Mouse (Mus musculus): ENCODE data around the gene Plaur.

Plaur gene

GRCm38 (mm10) chr7:24476856-24477255 lies 14.6 kb downstream of the Plaur start:
- peak; percentile 69 for DNase-seq (ENCODE audit: low read depth, low spot score)

- DNase-seq (ENCODE audit: low read depth, low spot score): no peak
Observed at GRCm38 (mm10) chr7:24478911-24479310, 16.6 kb downstream of the Plaur start.

DNA sequence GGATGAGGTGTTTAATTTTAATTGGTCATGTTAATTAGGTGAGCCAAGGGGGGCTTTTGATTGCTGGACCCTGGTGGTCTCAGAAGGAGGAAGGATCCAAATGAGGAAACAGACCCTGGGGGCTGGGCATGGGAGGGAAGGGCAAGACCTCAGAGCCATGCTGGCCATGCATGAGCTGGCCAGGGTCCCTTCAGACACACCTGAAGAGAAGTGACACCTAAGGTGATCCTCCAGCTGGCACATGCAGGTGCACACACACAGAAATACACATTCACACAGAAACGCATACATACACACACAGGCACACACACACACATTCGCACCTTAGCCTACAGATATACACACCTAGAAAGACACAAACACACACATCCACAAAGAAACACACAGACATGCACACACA lies 17.4 kb downstream of the Plaur start:
- DNase-seq (ENCODE audit: low read depth, low spot score): no peak

DNA sequence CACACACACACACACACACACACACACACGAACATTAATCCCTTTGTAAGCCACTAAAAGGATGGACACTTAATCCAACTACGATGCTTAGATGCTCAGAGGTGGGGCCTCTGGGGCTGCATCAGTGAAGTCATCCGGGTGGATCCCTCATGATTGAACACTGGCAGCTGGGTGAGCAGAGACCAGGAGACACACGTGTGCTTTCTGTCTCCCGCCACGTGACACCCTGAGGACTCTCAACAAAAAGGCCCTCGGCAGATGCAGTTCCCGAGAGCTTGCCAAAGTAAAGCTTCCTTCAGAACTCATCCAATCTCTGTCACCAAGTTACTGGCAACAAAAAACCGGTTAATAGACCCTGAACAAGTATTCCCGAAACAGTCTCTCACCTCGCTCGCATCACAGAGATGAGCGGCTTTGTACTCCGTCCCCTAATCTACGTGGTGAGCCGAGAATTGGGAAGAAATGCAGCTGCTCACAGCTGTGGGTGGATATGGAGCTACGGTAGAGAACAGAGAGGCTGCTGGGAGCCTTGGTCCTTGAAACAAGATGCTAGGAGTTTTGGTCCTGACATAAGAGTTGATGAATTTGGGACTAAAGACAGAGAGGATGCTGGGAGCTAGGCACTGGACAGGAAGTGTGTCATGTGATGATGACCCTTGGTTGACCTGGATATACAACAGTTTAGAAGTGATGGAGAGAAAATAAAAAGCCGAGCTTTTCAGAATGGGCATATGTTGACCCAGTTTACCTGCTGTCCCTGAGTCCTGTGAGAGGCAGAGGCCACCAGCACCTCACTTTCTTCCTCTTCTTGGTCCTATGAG lies 18.0 kb downstream of the Plaur start:
- peak; percentile 81 for DNase-seq (ENCODE audit: low read depth, low spot score)

GRCm38 (mm10) chr7:24480986-24481473 lies 18.7 kb downstream of the Plaur start:
- DNase-seq (ENCODE audit: low read depth, low spot score): no peak

DNA sequence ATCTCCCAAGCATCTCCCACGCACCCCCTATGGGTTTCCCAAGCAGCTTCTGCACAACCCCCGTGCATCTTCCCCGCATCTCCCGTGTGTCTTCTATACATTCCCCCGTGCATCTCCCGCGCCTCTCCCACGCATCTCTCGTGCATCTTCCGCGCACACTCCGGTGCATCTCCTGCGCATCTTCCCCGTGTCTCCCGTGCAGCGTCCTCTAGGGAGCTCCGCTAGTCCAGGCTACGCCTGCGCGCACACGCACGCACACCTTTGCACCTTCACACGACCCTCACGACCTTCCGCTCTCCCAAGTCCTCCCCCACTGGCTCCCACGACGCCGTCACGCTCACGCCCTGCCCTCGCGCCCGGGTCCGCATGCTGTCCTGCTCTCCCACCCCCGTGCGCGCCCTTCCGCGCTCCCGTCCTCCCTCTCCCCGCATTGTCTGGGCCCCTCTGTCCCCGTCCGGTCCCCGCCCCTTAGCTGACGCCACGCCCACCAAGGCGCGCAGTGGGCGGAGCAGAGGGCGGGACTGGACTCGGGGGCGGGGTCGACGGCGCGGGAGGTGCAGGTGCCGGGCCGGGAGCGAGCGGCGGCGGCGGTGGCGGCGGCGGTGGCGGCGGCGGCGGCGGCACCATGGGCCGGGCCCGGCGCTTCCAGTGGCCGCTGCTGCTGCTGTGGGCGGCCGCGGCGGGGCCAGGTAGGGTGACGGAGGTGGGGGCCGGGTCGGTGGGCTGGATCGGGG lies 19.4 kb downstream of the Plaur start, which contains the start of gene Cadm4:
Gene Cadm4 (plus strand): TSS at position 550 of the 734 bp plus-strand sequence.
- DNase-seq (ENCODE audit: low read depth, low spot score): peak; percentile 95

DNA sequence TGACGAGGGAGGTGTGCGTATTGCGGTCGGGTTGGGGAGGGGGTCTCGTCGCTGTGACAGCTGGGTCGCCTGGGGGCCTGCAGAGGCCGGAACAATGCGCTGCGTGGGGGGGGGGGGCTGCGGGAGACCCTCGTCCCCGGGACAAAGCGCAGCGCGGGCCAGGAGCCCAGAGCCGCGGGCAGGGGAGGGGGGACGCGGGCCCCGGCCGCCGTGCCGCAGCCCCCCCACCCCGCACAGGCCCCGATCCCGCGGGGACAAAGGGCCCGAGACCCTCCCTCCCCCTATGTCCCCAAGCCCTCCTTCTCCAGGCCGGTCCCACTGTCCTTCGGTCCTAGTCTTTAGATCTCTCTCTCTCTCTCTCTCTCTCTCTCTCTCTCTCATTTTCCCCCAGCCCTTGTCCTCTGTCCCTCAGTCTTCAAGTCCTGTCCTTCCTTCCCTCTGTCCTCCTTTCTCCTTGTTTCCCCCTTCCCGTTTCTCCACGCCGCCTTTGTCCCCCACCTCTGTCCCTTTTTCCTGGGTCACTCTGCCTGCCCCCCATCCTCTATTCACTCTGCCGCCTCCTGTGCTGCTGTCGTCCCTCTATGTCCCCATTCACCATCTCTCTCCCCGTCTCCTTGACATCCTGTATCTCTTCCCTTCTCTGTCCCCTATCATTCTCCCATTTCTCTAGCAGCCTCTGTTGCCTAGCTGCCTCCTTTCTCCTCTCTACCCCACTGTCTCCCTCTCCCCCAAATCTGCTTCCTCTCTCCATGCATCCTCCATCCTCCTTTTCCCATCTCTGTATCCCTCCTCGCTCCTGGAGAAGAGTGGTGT lies 20.1 kb downstream of the Plaur start:
- peak; percentile 44 for DNase-seq (ENCODE audit: low read depth, low spot score)

GRCm38 (mm10) chr7:24483291-24483690 lies 21.0 kb downstream of the Plaur start:
- DNase-seq (ENCODE audit: low read depth, low spot score): peak; percentile 51

DNA sequence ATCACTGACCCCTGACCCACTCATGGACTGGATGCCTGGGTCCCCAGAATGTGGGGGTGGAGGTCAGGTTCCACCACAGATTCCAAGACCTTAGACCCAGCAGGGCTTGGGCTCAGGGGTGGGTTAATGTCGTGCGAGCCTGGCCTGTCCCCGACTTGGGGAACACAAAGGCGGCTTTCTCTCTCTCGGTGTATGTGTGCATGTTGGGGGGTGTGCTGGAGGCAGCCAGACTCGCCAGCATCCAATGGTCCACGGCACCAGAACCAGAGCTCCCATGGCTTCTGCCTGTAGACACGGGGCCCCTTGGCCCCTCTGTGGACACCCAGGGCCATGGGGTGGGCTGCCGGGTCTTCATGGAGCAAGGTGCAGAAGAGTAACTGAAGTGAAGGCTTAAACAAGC lies 23.2 kb downstream of the Plaur start:
- peak; percentile 64 for DNase-seq (ENCODE audit: low read depth, low spot score)

DNA sequence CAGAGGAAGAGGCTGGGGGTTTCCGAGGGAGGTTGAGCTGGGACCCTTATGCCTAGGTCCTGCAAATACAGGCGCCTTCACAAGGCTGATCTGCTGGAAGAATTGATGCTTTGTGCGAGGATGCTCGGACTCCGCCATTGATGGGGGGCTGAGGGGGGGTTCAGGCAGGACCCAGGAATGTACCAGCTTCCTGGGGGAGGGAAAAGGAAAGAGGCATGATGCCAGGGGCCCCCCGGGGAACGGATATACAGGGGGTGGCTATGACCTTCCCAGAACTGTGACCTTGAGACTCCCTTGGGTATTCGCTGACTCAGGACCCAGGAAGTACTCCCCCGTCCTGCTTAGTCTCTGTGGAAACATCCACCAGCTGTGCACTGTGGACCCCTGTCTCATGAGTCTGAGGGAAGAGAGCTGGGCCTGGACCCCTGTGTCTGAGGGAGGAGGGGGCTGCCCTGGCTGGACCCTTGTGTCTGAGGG lies 24.4 kb downstream of the Plaur start:
- peak; percentile 68 for DNase-seq (ENCODE audit: low read depth, low spot score)

DNA sequence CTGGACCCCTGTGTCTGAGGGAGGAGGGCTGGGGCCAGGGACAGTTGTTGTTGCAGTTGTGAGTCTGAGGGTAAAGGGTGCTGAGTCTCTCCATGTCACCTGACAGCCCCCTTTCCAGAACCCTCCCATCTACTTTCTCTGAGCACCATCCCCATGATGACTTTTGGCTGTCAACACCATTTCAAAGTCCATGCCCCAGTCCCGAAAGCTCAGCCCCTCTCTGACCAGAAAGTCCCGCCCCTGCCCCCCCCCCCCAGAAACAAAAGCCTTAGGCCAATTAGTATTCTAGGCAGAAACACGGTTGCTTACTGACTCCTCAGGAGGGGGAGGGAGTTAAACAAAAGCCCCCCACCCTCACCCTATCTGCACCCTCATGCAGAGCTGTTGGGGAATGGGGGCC lies 25.1 kb downstream of the Plaur start:
- DNase-seq (ENCODE audit: low read depth, low spot score): no peak

- peak; percentile 66 for DNase-seq (ENCODE audit: low read depth, low spot score)
Observed at GRCm38 (mm10) chr7:24488303-24488702, 26.0 kb downstream of the Plaur start.

- DNase-seq (ENCODE audit: low read depth, low spot score): no peak
Observed at GRCm38 (mm10) chr7:24499856-24500577, 37.7 kb downstream of the Plaur start.

- peak; percentile 61 for DNase-seq (ENCODE audit: low read depth, low spot score)
Observed at GRCm38 (mm10) chr7:24500929-24501328, 38.6 kb downstream of the Plaur start.

DNA sequence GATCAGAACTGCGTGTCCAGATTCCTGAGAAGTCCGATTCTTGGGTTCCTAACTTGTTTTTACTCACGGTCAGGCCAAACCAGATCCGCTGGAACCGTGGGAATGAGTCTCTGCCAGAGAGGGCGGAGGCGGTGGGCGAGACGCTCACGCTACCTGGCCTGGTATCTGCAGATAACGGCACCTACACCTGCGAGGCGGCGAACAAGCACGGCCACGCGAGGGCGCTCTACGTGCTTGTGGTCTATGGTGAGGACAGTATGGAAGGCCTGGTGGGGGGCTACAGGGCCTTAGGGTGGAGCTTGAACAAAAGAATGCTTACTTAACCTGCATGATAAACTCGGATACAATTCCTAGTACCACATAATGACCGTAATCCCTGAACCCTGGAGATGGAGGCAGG lies 39.2 kb downstream of the Plaur start:
- DNase-seq (ENCODE audit: low read depth, low spot score): peak; percentile 36

GRCm38 (mm10) chr7:24504004-24504403 lies 41.7 kb downstream of the Plaur start:
- DNase-seq (ENCODE audit: low read depth, low spot score): no peak

DNA sequence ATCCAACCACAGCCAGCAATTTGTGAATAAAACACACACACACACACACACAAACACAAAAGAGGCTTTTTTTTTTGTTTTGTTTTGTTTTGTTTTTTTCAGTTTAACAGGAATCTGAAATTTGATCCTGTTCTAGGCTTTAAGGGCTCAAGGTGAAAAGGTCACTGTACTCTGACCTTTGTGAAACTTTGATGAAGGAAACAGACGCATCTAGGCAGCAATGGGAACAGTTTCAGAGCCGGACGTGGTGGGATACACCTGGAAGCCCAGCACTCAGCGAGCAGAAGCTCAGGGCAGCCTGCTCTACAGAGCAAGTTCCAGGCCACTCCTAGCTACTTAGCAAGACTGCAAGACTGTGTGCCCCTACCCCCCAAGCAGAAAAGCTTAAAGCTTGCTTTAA lies 42.6 kb downstream of the Plaur start:
- DNase-seq (ENCODE audit: low read depth, low spot score): no peak

DNA sequence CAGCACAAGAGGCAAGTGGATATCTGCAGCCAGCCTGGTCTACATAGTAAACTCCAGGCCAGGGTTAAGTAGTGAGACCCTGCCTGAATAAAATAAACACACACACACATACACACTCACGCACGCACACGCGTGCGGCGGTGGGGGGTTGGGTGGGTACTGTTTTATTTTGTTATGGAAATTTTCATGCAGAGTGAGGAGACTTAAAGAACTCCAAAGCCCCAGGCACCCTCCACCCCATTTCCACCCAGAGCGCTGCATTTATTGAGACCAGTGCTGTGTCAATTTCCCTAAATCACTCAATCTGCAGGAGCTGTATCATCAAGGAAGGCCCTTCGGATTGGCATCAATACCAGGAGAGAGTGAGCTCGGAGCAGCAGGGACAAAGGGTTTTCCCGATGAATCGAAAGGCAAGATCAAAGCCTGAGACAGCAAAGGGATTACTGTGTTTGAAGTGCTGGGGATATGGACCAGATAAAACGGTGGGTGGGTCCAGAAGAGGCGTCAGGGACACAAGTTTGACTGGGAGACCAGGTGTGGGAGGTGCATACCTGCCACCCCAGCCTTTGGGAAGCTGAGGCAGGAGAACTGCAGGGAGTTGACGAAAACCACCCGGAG lies 43.3 kb downstream of the Plaur start:
- DNase-seq (ENCODE audit: low read depth, low spot score): no peak

DNA sequence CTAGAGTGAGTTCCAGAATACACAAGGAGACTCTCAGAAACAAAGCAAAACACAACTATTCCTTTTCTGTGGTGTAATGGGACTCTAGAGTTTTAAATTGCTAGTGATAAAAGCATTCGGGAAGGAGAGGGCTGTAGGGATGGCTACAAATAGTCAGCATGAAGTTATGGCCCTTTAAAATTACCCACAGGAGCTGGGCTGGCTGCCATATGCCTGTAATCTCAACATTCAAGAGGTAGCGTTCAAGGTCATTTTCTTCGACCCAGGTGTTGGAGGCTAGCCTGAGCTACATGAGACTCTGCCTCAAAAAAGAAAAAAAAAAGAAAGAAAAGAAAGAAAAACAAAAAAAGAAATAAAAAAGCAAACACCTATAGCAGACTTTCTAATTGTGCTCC lies 43.8 kb downstream of the Plaur start:
- DNase-seq (ENCODE audit: low read depth, low spot score): no peak

DNA sequence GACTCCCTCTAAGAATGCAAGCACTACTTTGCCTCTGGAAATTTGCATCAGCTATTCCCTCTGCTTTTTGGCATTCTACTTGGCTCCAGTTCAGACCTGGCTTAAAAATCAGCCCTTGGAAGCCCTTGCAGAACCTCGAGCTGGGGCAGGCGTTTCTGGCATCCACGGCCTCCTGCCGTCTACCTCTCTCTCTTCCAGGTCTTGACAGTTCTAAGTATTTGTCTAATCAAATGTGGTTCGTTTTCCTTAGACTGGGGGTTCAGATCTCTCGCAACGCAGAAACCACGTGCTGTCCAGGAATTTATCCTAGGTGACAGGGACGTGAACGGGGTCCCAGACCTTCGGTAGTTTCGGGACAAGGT lies 44.2 kb downstream of the Plaur start:
- peak; percentile 91 for DNase-seq (ENCODE audit: low read depth, low spot score)
